Comparison of ENCODE assay signal across 13 mouse cellular contexts in genomic region chr15:79822265-79823199, GRCm38 (mm10). TPM values are rescaled to one million over a fixed set of nuclear protein-coding genes. Genes with fewer than 3 reads are reported as not detected.
A peak's percentile ranks its signal among the peaks of the same experiment; 100 is the strongest.
DNase-seq lines count a peak whose midpoint lies in the region; ATAC-seq and TF ChIP-seq lines count a peak whose summit lies in the region.
"Had no signal": no experiment of that assay in that cellular context is flagged by ENCODE, and none has a peak within 500 bp of the region (broad histone marks: within the 10 kb centered on the region; RNA-seq: fewer than 3 reads in every experiment).

No protein-coding gene starts in this region.

- H3K4me3 ChIP-seq in embryonic facial prominence, embryonic 13.5 days, result no peak overlapping the region
- H3K4me3 ChIP-seq in embryonic facial prominence, embryonic 10.5 days, result no peak overlapping the region
- no peak overlapping the region for H3K4me3 ChIP-seq in lung, embryonic 14.5 days (ENCODE audit: low read depth, low read length)
- no peak overlapping the region for H3K4me3 ChIP-seq in myocyte
- no peak overlapping the region for H3K4me3 ChIP-seq in forebrain, embryonic 11.5 days (ENCODE audit: low read depth, low read length)
- H3K4me3 ChIP-seq: left cerebral cortex, adult 2 months; megakaryocyte, embryonic 14.5 days had no signal

- no peak for TF ChIP-seq POLR2A in myocyte (IDR thresholded peaks at IDR 0.05; ENCODE audit: insufficient read length, low read depth)

- no peak for DNase-seq in embryonic facial prominence, embryonic 10.5 days (ENCODE audit: low spot score)
- DNase-seq in lung, embryonic 14.5 days, result peak; percentile 57
- no peak for DNase-seq in lung, adult 18-20 months
- DNase-seq in cerebellum, adult 9-10 months, result peak; percentile 49
- DNase-seq in forebrain, embryonic 11.5 days (ENCODE audit: low spot score), result no peak
- no peak for DNase-seq in gastrocnemius, postnatal 14 days
- DNase-seq: embryo, embryonic 11 days; thymus, adult 2 months had no signal

- 63% methylated on average over 13 of the region's 13 CpGs for WGBS in embryonic facial prominence, embryonic 13.5 days
- 74% methylated on average over 13 of the region's 13 CpGs for WGBS in embryonic facial prominence, embryonic 10.5 days
- WGBS in lung, embryonic 14.5 days, result 55% methylated on average over 13 of the region's 13 CpGs
- WGBS in forebrain, embryonic 11.5 days, result 81% methylated on average over 13 of the region's 13 CpGs

- H3K4me1 ChIP-seq in embryonic facial prominence, embryonic 13.5 days, result peaks cover 33% of the 10 kb centered on the region
- peaks cover 35% of the 10 kb centered on the region for H3K4me1 ChIP-seq in embryonic facial prominence, embryonic 10.5 days
- no peaks in the 10 kb centered on the region for H3K4me1 ChIP-seq in lung, embryonic 14.5 days (ENCODE audit: insufficient read depth)
- 0 out of 2 replicates have a peak, but pooled peaks cover 3% of the 10 kb centered on the region for H3K4me1 ChIP-seq in forebrain, embryonic 11.5 days (replicated peaks; ENCODE audit: control insufficient read depth, insufficient read depth, low read length)

- H3K9me3 ChIP-seq in embryonic facial prominence, embryonic 13.5 days, result no peaks in the 10 kb centered on the region
- H3K9me3 ChIP-seq in embryonic facial prominence, embryonic 10.5 days, result peaks cover 6% of the 10 kb centered on the region
- no peaks in the 10 kb centered on the region for H3K9me3 ChIP-seq in lung, embryonic 14.5 days (ENCODE audit: low read depth, low read length)
- H3K9me3 ChIP-seq in forebrain, embryonic 11.5 days (ENCODE audit: control insufficient read depth, low read length), result no peaks in the 10 kb centered on the region; the same call in 1 of the 2 replicates

- no peak for TF ChIP-seq CTCF in lung, embryonic 14.5 days (IDR thresholded peaks at IDR 0.05; ENCODE audit: low read depth)

- H3K36me3 ChIP-seq in embryonic facial prominence, embryonic 13.5 days, result peaks cover 28% of the 10 kb centered on the region
- H3K36me3 ChIP-seq in embryonic facial prominence, embryonic 10.5 days (replicated peaks), result peaks cover 41% of the 10 kb centered on the region
- peaks cover 41% of the 10 kb centered on the region for H3K36me3 ChIP-seq in lung, embryonic 14.5 days (ENCODE audit: insufficient read depth)
- H3K36me3 ChIP-seq in myocyte (ENCODE audit: control insufficient read depth, insufficient read depth), result no peaks in the 10 kb centered on the region
- H3K36me3 ChIP-seq in forebrain, embryonic 11.5 days (ENCODE audit: control insufficient read depth, insufficient read depth, low read length), result peaks cover 4% of the 10 kb centered on the region

- ATAC-seq in embryonic facial prominence, embryonic 13.5 days (ENCODE audit: insufficient number of reproducible peaks, insufficient read depth, low FRiP score, low TSS enrichment, low read depth), result 0 out of 2 replicates have a peak, but pooled peaks have one; percentile 13
- ATAC-seq in lung, embryonic 14.5 days (ENCODE audit: insufficient read depth), result peak; percentile 12; the same call in 1 of the 2 replicates
- no peak for ATAC-seq in forebrain, embryonic 11.5 days (replicated peaks; ENCODE audit: low FRiP score)
- ATAC-seq: activated CD4-positive, CD25-positive, alpha-beta regulatory T cell, adult 4 months had no signal

- no peak overlapping the region for H3K9ac ChIP-seq in embryonic facial prominence, embryonic 13.5 days
- no peak overlapping the region for H3K9ac ChIP-seq in lung, embryonic 14.5 days
- H3K9ac ChIP-seq in forebrain, embryonic 11.5 days (ENCODE audit: low read length), result no peak overlapping the region

- H3K27ac ChIP-seq in embryonic facial prominence, embryonic 13.5 days, result no peak overlapping the region
- H3K27ac ChIP-seq in embryonic facial prominence, embryonic 10.5 days (replicated peaks), result no peak overlapping the region
- H3K27ac ChIP-seq in lung, embryonic 14.5 days (ENCODE audit: low read depth), result no peak overlapping the region
- no peak overlapping the region for H3K27ac ChIP-seq in forebrain, embryonic 11.5 days (ENCODE audit: low read depth, low read length)
- H3K27ac ChIP-seq: left cerebral cortex, adult 2 months had no signal

- intact Hi-C loops in gastrocnemius, postnatal 14 days (cut with DNase I; ENCODE audit: low total_unique reads), result no loop called here

- no peaks in the 10 kb centered on the region for H3K27me3 ChIP-seq in embryonic facial prominence, embryonic 13.5 days
- H3K27me3 ChIP-seq in embryonic facial prominence, embryonic 10.5 days (replicated peaks; ENCODE audit: low read depth, poor library complexity, severe bottlenecking), result no peaks in the 10 kb centered on the region
- no peaks in the 10 kb centered on the region for H3K27me3 ChIP-seq in lung, embryonic 14.5 days (ENCODE audit: insufficient read depth, low read length)
- no peaks in the 10 kb centered on the region for H3K27me3 ChIP-seq in myocyte (ENCODE audit: control insufficient read depth, insufficient read depth, insufficient read length)
- no peaks in the 10 kb centered on the region for H3K27me3 ChIP-seq in forebrain, embryonic 11.5 days (ENCODE audit: control insufficient read depth, insufficient read depth, low read length)

- no peak overlapping the region for H3ac ChIP-seq in myocyte (ENCODE audit: control insufficient read depth, insufficient read length)

- no peak overlapping the region for H3K4me2 ChIP-seq in embryonic facial prominence, embryonic 13.5 days
- no peak overlapping the region for H3K4me2 ChIP-seq in lung, embryonic 14.5 days
- no peak overlapping the region for H3K4me2 ChIP-seq in myocyte (ENCODE audit: low read depth)
- no peak overlapping the region for H3K4me2 ChIP-seq in forebrain, embryonic 11.5 days (ENCODE audit: low read depth, low read length, severe bottlenecking)

- no peaks in the 10 kb centered on the region for H3K79me2 ChIP-seq in myocyte (ENCODE audit: control insufficient read depth, insufficient read depth)

TF ChIP-seq in myocyte, 11 proteins besides CTCF, POLR2A, EP300 and RAD21:
- no peak for TF ChIP-seq MAX (IDR thresholded peaks at IDR 0.05; ENCODE audit: low read depth)
- peak; percentile 63 for TF ChIP-seq POLR2AphosphoS2 (IDR thresholded peaks at IDR 0.05; ENCODE audit: insufficient read length, low read depth)
TF ChIP-seq in myocyte: peak in this region for 1.

RNA-seq across cellular contexts. Expression of gene Npcd, which starts 11.5 kb away (rescaled TPM):
- 0.32 and 0.39 TPM in 2 replicates for polyA plus RNA-seq in embryonic facial prominence, embryonic 13.5 days (2015; fragmentation: Nextera tagmentation; extraction: Ambion mirVana)
- not detected in 2 replicates for polyA plus RNA-seq in embryonic facial prominence, embryonic 10.5 days (2016; fragmentation: Nextera tagmentation; extraction: Ambion mirVana)
- polyA plus RNA-seq in lung, embryonic 14.5 days (2014; fragmentation: Nextera tagmentation; extraction: Ambion mirVana), result not detected in 2 replicates
- 3.2 TPM for polyA plus RNA-seq in myocyte (2012; fragmentation: generic; extraction: Trizol)
- polyA plus RNA-seq in forebrain, embryonic 11.5 days (2014; fragmentation: Nextera tagmentation; extraction: Ambion mirVana), result not detected in 2 replicates
- total RNA-seq in gastrocnemius, postnatal 14 days (2021), result under 1 TPM; 0.47 to 0.55 TPM
- polyA plus RNA-seq: activated CD4-positive, CD25-positive, alpha-beta regulatory T cell, adult 4 months had no signal

RNA-seq across cellular contexts. Expression of gene Cbx6, which starts 12.0 kb away (rescaled TPM):
- 54.7 and 56.7 TPM in 2 replicates for polyA plus RNA-seq in embryonic facial prominence, embryonic 13.5 days (2015; fragmentation: Nextera tagmentation; extraction: Ambion mirVana)
- 16.1 and 18.1 TPM in 2 replicates for polyA plus RNA-seq in embryonic facial prominence, embryonic 10.5 days (2016; fragmentation: Nextera tagmentation; extraction: Ambion mirVana)
- polyA plus RNA-seq in lung, embryonic 14.5 days (2014; fragmentation: Nextera tagmentation; extraction: Ambion mirVana), result 43.1 and 47.1 TPM in 2 replicates
- polyA plus RNA-seq in myocyte (2012; fragmentation: generic; extraction: Trizol), result 26.1 TPM
- polyA plus RNA-seq in forebrain, embryonic 11.5 days (2014; fragmentation: Nextera tagmentation; extraction: Ambion mirVana), result 31.2 and 32.3 TPM in 2 replicates
- 10 to 100 TPM; 21.2 to 23.5 TPM for total RNA-seq in gastrocnemius, postnatal 14 days (2021)

RNA-seq across cellular contexts. Expression of gene Nptxr, which starts 18.0 kb away (rescaled TPM):
- 4.7 and 5.4 TPM in 2 replicates for polyA plus RNA-seq in embryonic facial prominence, embryonic 13.5 days (2015; fragmentation: Nextera tagmentation; extraction: Ambion mirVana)
- 1.8 and 2.2 TPM in 2 replicates for polyA plus RNA-seq in embryonic facial prominence, embryonic 10.5 days (2016; fragmentation: Nextera tagmentation; extraction: Ambion mirVana)
- polyA plus RNA-seq in lung, embryonic 14.5 days (2014; fragmentation: Nextera tagmentation; extraction: Ambion mirVana), result 1.7 and 2.0 TPM in 2 replicates
- 14.3 TPM for polyA plus RNA-seq in myocyte (2012; fragmentation: generic; extraction: Trizol)
- polyA plus RNA-seq in forebrain, embryonic 11.5 days (2014; fragmentation: Nextera tagmentation; extraction: Ambion mirVana), result 1.4 and 2.1 TPM in 2 replicates
- 1 to 10 TPM; 1.9 to 2.6 TPM for total RNA-seq in gastrocnemius, postnatal 14 days (2021)

RNA-seq across cellular contexts. Expression of gene Dnal4, which starts 44.9 kb away (rescaled TPM):
- 69.2 and 74.4 TPM in 2 replicates for polyA plus RNA-seq in embryonic facial prominence, embryonic 13.5 days (2015; fragmentation: Nextera tagmentation; extraction: Ambion mirVana)
- polyA plus RNA-seq in embryonic facial prominence, embryonic 10.5 days (2016; fragmentation: Nextera tagmentation; extraction: Ambion mirVana), result 66.3 and 68.6 TPM in 2 replicates
- 61.0 and 63.8 TPM in 2 replicates for polyA plus RNA-seq in lung, embryonic 14.5 days (2014; fragmentation: Nextera tagmentation; extraction: Ambion mirVana)
- polyA plus RNA-seq in myocyte (2012; fragmentation: generic; extraction: Trizol), result 66.8 TPM
- polyA plus RNA-seq in forebrain, embryonic 11.5 days (2014; fragmentation: Nextera tagmentation; extraction: Ambion mirVana), result 63.9 and 76.7 TPM in 2 replicates
- 1 to 10 TPM; 7.4 to 7.6 TPM for total RNA-seq in gastrocnemius, postnatal 14 days (2021)

Comparison
In these comparisons a context has a peak if more than half of its experiments do, and no peak if none do; other contexts are left out.
1. DNase-seq: peak in lung, embryonic 14.5 days (single experiment) and cerebellum, adult 9-10 months (single experiment); none in embryonic facial prominence, embryonic 10.5 days (single experiment), lung, adult 18-20 months (0 of 2), forebrain, embryonic 11.5 days (single experiment) and gastrocnemius, postnatal 14 days (single experiment).